Mouse (Mus musculus) kidney, adult 2 months (tissue): ENCODE measurements around the gene Ankrd52.

Experiments
- CTCF ChIP-seq: fragments of 200-500 bp; conservative IDR thresholded peaks from 2 replicates; pipeline ENCODE4 v1.5.1; 2011; ENCODE audit warnings: low read depth, mild to moderate bottlenecking, control low read depth, low read length, moderate library complexity, mixed read lengths; ENCODE audit not compliant: insufficient read depth, insufficient read length
- POLR2A ChIP-seq: fragments of 200-500 bp; IDR thresholded peaks from one replicate; pipeline ENCODE4 v1.6.1; 2011; ENCODE audit warnings: low read depth, low read length, control low read depth

- TF ChIP-seq CTCF (no peak), POLR2A (no peak)
These were observed 77.6 kb downstream of the Ankrd52 start for GRCm38 (mm10) chr10:128454471-128454870.
